10 mouse cellular contexts compared by ENCODE assay signal in genomic region chr5:120146051-120146385, GRCm38 (mm10). TPM values are rescaled to one million over a fixed set of nuclear protein-coding genes. Genes with fewer than 3 reads are reported as not detected.
A peak's percentile ranks its signal among the peaks of the same experiment; 100 is the strongest.
DNase-seq lines count a peak whose midpoint lies in the region; ATAC-seq and TF ChIP-seq lines count a peak whose summit lies in the region.
"Had no signal": no experiment of that assay in that cellular context is flagged by ENCODE, and none has a peak within 500 bp of the region (broad histone marks: within the 10 kb centered on the region; RNA-seq: fewer than 3 reads in every experiment).

No protein-coding gene starts in this region.

- no peak overlapping the region for H3K9ac ChIP-seq in intestine, embryonic 14.5 days (ENCODE audit: low read length)
- H3K9ac ChIP-seq in intestine, embryonic 15.5 days = no peak overlapping the region
- no peak overlapping the region for H3K9ac ChIP-seq in lung, postnatal 0 days (replicated peaks; ENCODE audit: low read depth)
- H3K9ac ChIP-seq: embryonic facial prominence, embryonic 15.5 days; lung, embryonic 15.5 days had no signal

- H3K9me3 ChIP-seq in intestine, embryonic 14.5 days (ENCODE audit: control insufficient read depth, low read length) = no peaks in the 10 kb centered on the region
- no peaks in the 10 kb centered on the region for H3K9me3 ChIP-seq in intestine, embryonic 15.5 days
- H3K9me3 ChIP-seq in lung, postnatal 0 days (ENCODE audit: low read length) = no peaks in the 10 kb centered on the region
- H3K9me3 ChIP-seq: embryonic facial prominence, embryonic 15.5 days; lung, embryonic 15.5 days had no signal

- no peaks in the 10 kb centered on the region for H3K27me3 ChIP-seq in intestine, embryonic 14.5 days (replicated peaks; ENCODE audit: control insufficient read depth, insufficient read depth, low read length)
- no peaks in the 10 kb centered on the region for H3K27me3 ChIP-seq in intestine, embryonic 15.5 days (replicated peaks)
- no peaks in the 10 kb centered on the region for H3K27me3 ChIP-seq in lung, postnatal 0 days (replicated peaks; ENCODE audit: insufficient read depth, low read length)
- H3K27me3 ChIP-seq: embryonic facial prominence, embryonic 15.5 days; lung, embryonic 15.5 days had no signal

- WGBS in intestine, embryonic 14.5 days = 59% methylated on average over 11 of the region's 11 CpGs
- 58% methylated on average over 11 of the region's 11 CpGs for WGBS in intestine, embryonic 15.5 days
- 47% methylated on average over 11 of the region's 11 CpGs for WGBS in lung, postnatal 0 days

- no peak overlapping the region for H3K4me3 ChIP-seq in intestine, embryonic 14.5 days (ENCODE audit: low read depth, low read length)
- no peak overlapping the region for H3K4me3 ChIP-seq in intestine, embryonic 15.5 days (replicated peaks)
- no peak overlapping the region for H3K4me3 ChIP-seq in lung, postnatal 0 days (ENCODE audit: low read depth, low read length)
- H3K4me3 ChIP-seq: embryonic facial prominence, embryonic 15.5 days; lung, embryonic 15.5 days had no signal

- DNase-seq in intestine, embryonic 14.5 days (ENCODE audit: low spot score) = peak; percentile 74
- peak; percentile 88 for DNase-seq in embryo, embryonic 10 days (ENCODE audit: low spot score)
- peak; percentile 60 for DNase-seq in gastrocnemius, postnatal 14 days
- peak; percentile 78 to 81 for DNase-seq in kidney, postnatal 4 days
- peak; percentile 38 for DNase-seq in lung, postnatal 0 days (ENCODE audit: low spot score)
- peak; percentile 70 to 79 for DNase-seq in right cerebral cortex, postnatal 10 days (ENCODE audit: low spot score in 2 of 2)
- no peak for DNase-seq in spleen, postnatal 36 days (ENCODE audit: low spot score in 2 of 2)

- intact Hi-C loops in gastrocnemius, postnatal 14 days (cut with DNase I; ENCODE audit: low total_unique reads) = loop anchor here (10.0 kb wide), 1 partner anchor 299 kb away; no protein-coding TSS in a partner anchor

- ATAC-seq in intestine, embryonic 14.5 days (replicated peaks; ENCODE audit: low FRiP score, low TSS enrichment, low read depth) = 0 out of 2 replicates have a peak, but pooled peaks have one; percentile 28
- no peak for ATAC-seq in intestine, embryonic 15.5 days
- peak; percentile 64 for ATAC-seq in lung, postnatal 0 days

- H3K36me3 ChIP-seq in intestine, embryonic 14.5 days (ENCODE audit: control insufficient read depth, insufficient read depth, low read length) = peaks cover 48% of the 10 kb centered on the region
- peaks cover 22% of the 10 kb centered on the region for H3K36me3 ChIP-seq in intestine, embryonic 15.5 days
- H3K36me3 ChIP-seq in lung, postnatal 0 days (ENCODE audit: insufficient read depth, low read length) = peaks cover 5% of the 10 kb centered on the region; the same call in 1 of the 2 replicates

- TF ChIP-seq EP300 in lung, postnatal 0 days (IDR thresholded peaks at IDR 0.05) = no peak

- no peak overlapping the region for H3K4me2 ChIP-seq in intestine, embryonic 14.5 days (ENCODE audit: low read length)
- H3K4me2 ChIP-seq in intestine, embryonic 15.5 days (replicated peaks) = no peak overlapping the region
- no peak overlapping the region for H3K4me2 ChIP-seq in lung, postnatal 0 days (replicated peaks; ENCODE audit: low read depth, low read length)
- H3K4me2 ChIP-seq: embryonic facial prominence, embryonic 15.5 days; lung, embryonic 15.5 days had no signal

- H3K27ac ChIP-seq in intestine, embryonic 14.5 days (ENCODE audit: low read depth) = no peak overlapping the region
- H3K27ac ChIP-seq in intestine, embryonic 15.5 days = no peak overlapping the region
- H3K27ac ChIP-seq in lung, postnatal 0 days (ENCODE audit: low read length) = no peak overlapping the region
- H3K27ac ChIP-seq: embryonic facial prominence, embryonic 15.5 days; lung, embryonic 15.5 days had no signal

- no peaks in the 10 kb centered on the region for H3K4me1 ChIP-seq in intestine, embryonic 14.5 days (replicated peaks; ENCODE audit: control insufficient read depth, insufficient read depth, low read length)
- H3K4me1 ChIP-seq in intestine, embryonic 15.5 days (replicated peaks) = no peaks in the 10 kb centered on the region
- H3K4me1 ChIP-seq in lung, postnatal 0 days (ENCODE audit: insufficient read depth, low read depth, low read length) = no peaks in the 10 kb centered on the region

- peak; percentile 77 for TF ChIP-seq CTCF in lung, postnatal 0 days (IDR thresholded peaks at IDR 0.05)

RNA-seq across cellular contexts. Expression of gene Rbm19, which starts 29.8 kb away (rescaled TPM):
- polyA plus RNA-seq in intestine, embryonic 14.5 days (2014; fragmentation: Nextera tagmentation; extraction: Ambion mirVana) = 22.0 and 29.2 TPM in 2 replicates
- polyA plus RNA-seq in intestine, embryonic 15.5 days (2015; fragmentation: Nextera tagmentation; extraction: Ambion mirVana) = 25.1 and 25.8 TPM in 2 replicates
- total RNA-seq in gastrocnemius, postnatal 14 days (2021) = 10 to 100 TPM; 14.4 to 18.6 TPM
- 6.0 and 7.4 TPM in 2 replicates for polyA plus RNA-seq in lung, postnatal 0 days (2015; fragmentation: Nextera tagmentation; extraction: Ambion mirVana)

Comparison
In these comparisons a context has a peak if more than half of its experiments do, and no peak if none do; other contexts are left out.
1. DNase-seq: peak in intestine, embryonic 14.5 days (single experiment), embryo, embryonic 10 days (single experiment), gastrocnemius, postnatal 14 days (single experiment), kidney, postnatal 4 days (2 of 2), lung, postnatal 0 days (single experiment) and right cerebral cortex, postnatal 10 days (2 of 2); none in spleen, postnatal 36 days (0 of 2).